Mouse (Mus musculus): Measurements from ENCODE around the gene Stoml1.

DNA sequence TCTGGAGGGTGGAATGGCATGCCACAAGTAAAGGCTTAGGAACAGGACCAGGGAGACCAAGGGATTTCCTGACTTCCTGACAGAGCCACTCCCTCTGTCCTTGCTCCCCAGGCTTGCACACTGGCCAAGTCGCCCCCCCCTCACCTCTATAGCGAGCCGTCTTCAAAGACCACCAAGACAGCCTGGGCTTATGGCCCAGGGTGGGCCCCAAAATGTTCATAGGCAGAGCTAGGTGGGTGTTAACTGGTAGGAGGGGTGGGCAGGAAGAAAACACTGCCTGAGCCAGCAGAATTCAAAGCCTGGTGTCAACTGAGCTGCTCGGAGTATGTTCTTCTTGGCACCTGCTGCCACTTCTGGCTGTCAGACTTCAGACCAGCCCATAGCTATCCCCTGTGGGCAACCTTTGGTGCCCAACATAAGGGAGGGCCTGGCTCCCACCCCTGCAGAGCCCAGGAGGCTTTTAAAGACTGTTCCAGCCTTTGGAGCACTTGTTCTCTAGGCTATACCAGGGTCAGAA is 45.1 kb downstream of the Stoml1 start:
- no peak for TF ChIP-seq CTCF (IDR thresholded peaks at IDR 0.05; ENCODE audit: insufficient read depth, low read length)
- no peak for TF ChIP-seq POLR2A (IDR thresholded peaks at IDR 0.05; ENCODE audit: borderline replicate concordance, extremely low read depth, low read depth, low read length)

Measured in lung, adult 2 months (tissue).